In genomic region chr9:121697150-121698049, GRCm38 (mm10) we compare ENCODE assay signal across 9 mouse cellular contexts. TPM values are rescaled to one million over a fixed set of nuclear protein-coding genes. Genes with fewer than 3 reads are reported as not detected.
DNase-seq lines count a peak whose midpoint lies in the region; ATAC-seq lines count a peak whose summit lies in the region.
"Had no signal": no experiment of that assay in that cellular context is flagged by ENCODE, and none has a peak within 500 bp of the region (broad histone marks: within the 10 kb centered on the region; RNA-seq: fewer than 3 reads in every experiment).

No protein-coding gene starts in this region.

- WGBS in hindbrain, embryonic 16.5 days, result 95% methylated on average over 1 of the region's 1 CpGs
- 92% methylated on average over 1 of the region's 1 CpGs for WGBS in liver, embryonic 15.5 days (ENCODE audit: insufficient replicate concordance)

- H3K9ac ChIP-seq in hindbrain, embryonic 16.5 days (ENCODE audit: low read depth, low read length), result no peak overlapping the region
- H3K9ac ChIP-seq in liver, embryonic 15.5 days, result no peak overlapping the region

- no peaks in the 10 kb centered on the region for H3K9me3 ChIP-seq in hindbrain, embryonic 16.5 days (ENCODE audit: control insufficient read depth, low read length)
- H3K9me3 ChIP-seq in liver, embryonic 15.5 days (replicated peaks), result peaks cover 8% of the 10 kb centered on the region

- no peaks in the 10 kb centered on the region for H3K27me3 ChIP-seq in hindbrain, embryonic 16.5 days (replicated peaks; ENCODE audit: control insufficient read depth, insufficient read depth, low read length)
- H3K27me3 ChIP-seq in liver, embryonic 15.5 days, result no peaks in the 10 kb centered on the region

- no peak overlapping the region for H3K4me3 ChIP-seq in hindbrain, embryonic 16.5 days (ENCODE audit: low read length)
- H3K4me3 ChIP-seq in liver, embryonic 15.5 days (replicated peaks), result no peak overlapping the region

- H3K4me1 ChIP-seq in hindbrain, embryonic 16.5 days (ENCODE audit: control insufficient read depth, insufficient read depth, low read depth, low read length), result no peaks in the 10 kb centered on the region
- H3K4me1 ChIP-seq in liver, embryonic 15.5 days (replicated peaks), result no peaks in the 10 kb centered on the region

- peak; percentile 75 for DNase-seq in right cerebral cortex, postnatal 14 days
- no peak for DNase-seq in right cerebral cortex, postnatal 36 days (ENCODE audit: low spot score in 2 of 2)
- DNase-seq in adrenal gland, adult 18-20 months (ENCODE audit: low spot score in 2 of 2), result peak; percentile 54 to 60
- DNase-seq in retina, postnatal 1 day, result peak; percentile 48
- DNase-seq in right cerebral cortex, postnatal 25 days, result no peak

- H3K36me3 ChIP-seq in hindbrain, embryonic 16.5 days (ENCODE audit: control insufficient read depth, insufficient read depth, low read length), result 0 out of 2 replicates have a peak, but pooled peaks cover 7% of the 10 kb centered on the region
- H3K36me3 ChIP-seq in liver, embryonic 15.5 days (replicated peaks), result no peaks in the 10 kb centered on the region

- no peak overlapping the region for H3K4me2 ChIP-seq in hindbrain, embryonic 16.5 days (ENCODE audit: low read length)
- H3K4me2 ChIP-seq in liver, embryonic 15.5 days, result no peak overlapping the region

- 0 out of 2 replicates have a peak, but pooled peaks have one; percentile 42 for ATAC-seq in common myeloid progenitor, adult 5-6 weeks (replicated peaks; ENCODE audit: low read depth, poor library complexity, severe bottlenecking)
- ATAC-seq in hindbrain, embryonic 16.5 days, result peak; percentile 52; the same call in 1 of the 2 replicates
- peak; percentile 50; the same call in 1 of the 2 replicates for ATAC-seq in liver, embryonic 15.5 days (ENCODE audit: insufficient read depth)

- H3K27ac ChIP-seq in hindbrain, embryonic 16.5 days (ENCODE audit: low read depth, low read length), result no peak overlapping the region
- no peak overlapping the region for H3K27ac ChIP-seq in liver, embryonic 15.5 days (replicated peaks)

RNA-seq across cellular contexts. Expression of gene Sec22c, which starts 7.9 kb away (rescaled TPM):
- total RNA-seq in adrenal gland, adult 18-20 months (2021), result 1 to 10 TPM; 4.0 to 4.3 TPM
- 5.5 and 13.3 TPM in 2 replicates for total RNA-seq in common myeloid progenitor, adult 5-6 weeks (2017)
- polyA plus RNA-seq in hindbrain, embryonic 16.5 days (2015; fragmentation: Nextera tagmentation; extraction: Ambion mirVana), result 29.2 and 30.4 TPM in 2 replicates
- 3.3 and 3.6 TPM in 2 replicates for polyA plus RNA-seq in liver, embryonic 15.5 days (2015; fragmentation: Nextera tagmentation; extraction: Ambion mirVana)

RNA-seq across cellular contexts. Expression of gene Ss18l2, which starts 12.7 kb away (rescaled TPM):
- total RNA-seq in adrenal gland, adult 18-20 months (2021), result 10 to 100 TPM; 40.8 to 44.5 TPM
- total RNA-seq in common myeloid progenitor, adult 5-6 weeks (2017), result 34.1 and 34.8 TPM in 2 replicates
- 171 and 184 TPM in 2 replicates for polyA plus RNA-seq in hindbrain, embryonic 16.5 days (2015; fragmentation: Nextera tagmentation; extraction: Ambion mirVana)
- polyA plus RNA-seq in liver, embryonic 15.5 days (2015; fragmentation: Nextera tagmentation; extraction: Ambion mirVana), result 55.3 TPM in 2 replicates

RNA-seq across cellular contexts. Expression of gene Nktr, which starts 21.6 kb away (rescaled TPM):
- total RNA-seq in adrenal gland, adult 18-20 months (2021), result 10 to 100 TPM; 61.9 to 62.7 TPM
- total RNA-seq in common myeloid progenitor, adult 5-6 weeks (2017), result 100 and 118 TPM in 2 replicates
- 43.2 and 44.4 TPM in 2 replicates for polyA plus RNA-seq in hindbrain, embryonic 16.5 days (2015; fragmentation: Nextera tagmentation; extraction: Ambion mirVana)
- polyA plus RNA-seq in liver, embryonic 15.5 days (2015; fragmentation: Nextera tagmentation; extraction: Ambion mirVana), result 23.0 and 25.2 TPM in 2 replicates

RNA-seq across cellular contexts. Expression of gene Vipr1, which starts 54.9 kb away (rescaled TPM):
- under 1 TPM; 0.30 to 0.67 TPM for total RNA-seq in adrenal gland, adult 18-20 months (2021)
- 0.14 TPM in 1 of 2 replicates, not detected in the other for total RNA-seq in common myeloid progenitor, adult 5-6 weeks (2017)
- polyA plus RNA-seq in hindbrain, embryonic 16.5 days (2015; fragmentation: Nextera tagmentation; extraction: Ambion mirVana), result 0.49 and 0.80 TPM in 2 replicates
- polyA plus RNA-seq in liver, embryonic 15.5 days (2015; fragmentation: Nextera tagmentation; extraction: Ambion mirVana), result 0.41 and 0.69 TPM in 2 replicates

RNA-seq across cellular contexts. Expression of gene Lyzl4, which starts 55.5 kb away (rescaled TPM):
- not detected for total RNA-seq in adrenal gland, adult 18-20 months (2021)
- total RNA-seq in common myeloid progenitor, adult 5-6 weeks (2017), result not detected in 2 replicates
- 0.16 TPM in 1 of 2 replicates, not detected in the other for polyA plus RNA-seq in hindbrain, embryonic 16.5 days (2015; fragmentation: Nextera tagmentation; extraction: Ambion mirVana)
- polyA plus RNA-seq in liver, embryonic 15.5 days (2015; fragmentation: Nextera tagmentation; extraction: Ambion mirVana), result 0.20 TPM in 1 of 2 replicates, not detected in the other
- polyA plus RNA-seq: heart, embryonic 14.5 days had no signal

Comparison
In these comparisons a context has a peak if more than half of its experiments do, and no peak if none do; other contexts are left out.
1. DNase-seq: peak in right cerebral cortex, postnatal 14 days (single experiment), adrenal gland, adult 18-20 months (2 of 2) and retina, postnatal 1 day (single experiment); none in right cerebral cortex, postnatal 36 days (0 of 2) and right cerebral cortex, postnatal 25 days (single experiment).
2. Peak in every context shown above with its lines, with median percentiles within 50 percentile points of each other: ATAC-seq.